Mouse (Mus musculus): ENCODE results near the gene Pnpla3.

GRCm38 (mm10) chr15:84140929-84141328 lies 26.7 kb upstream of the Pnpla3 start:
- TF ChIP-seq GATA1 (IDR thresholded peaks at IDR 0.05; ENCODE audit: low read length) (no peak), TAL1 (IDR thresholded peaks at IDR 0.05; ENCODE audit: low read length) (no peak)

Data from erythroblast, embryonic 14.5 days (primary cell).